Mouse (Mus musculus): ENCODE results near the gene Ceacam10.
"Not testable (repeated sequence)": the region's sequence is repeated elsewhere in the genome, so short reads cannot be mapped to it uniquely, and the experiment has no call there.

Ceacam10 gene

DNA sequence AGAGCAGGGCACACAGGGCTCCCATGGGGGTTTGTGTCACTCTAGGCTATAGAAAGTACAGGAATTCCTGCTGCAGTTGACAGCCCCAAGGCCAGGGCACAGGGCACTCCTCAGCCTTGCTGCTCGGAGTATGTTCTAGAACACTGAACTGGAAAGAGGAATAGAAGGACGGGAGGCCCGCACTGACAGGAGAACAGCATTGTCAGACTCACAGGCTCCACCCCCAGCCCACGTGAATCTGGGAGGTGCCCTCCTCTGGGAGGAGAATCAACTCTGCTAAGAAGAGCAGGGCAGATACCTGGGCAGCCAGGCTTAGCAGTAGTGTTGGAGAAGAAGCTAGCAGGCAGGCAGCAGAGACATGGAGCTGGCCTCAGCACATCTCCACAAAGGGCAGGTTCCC is at the start of gene Ceacam10:
TSS of gene Ceacam10 (plus strand) at position 289 of the 400 bp plus-strand sequence.
- DNase-seq: not testable (repeated sequence)

DNA sequence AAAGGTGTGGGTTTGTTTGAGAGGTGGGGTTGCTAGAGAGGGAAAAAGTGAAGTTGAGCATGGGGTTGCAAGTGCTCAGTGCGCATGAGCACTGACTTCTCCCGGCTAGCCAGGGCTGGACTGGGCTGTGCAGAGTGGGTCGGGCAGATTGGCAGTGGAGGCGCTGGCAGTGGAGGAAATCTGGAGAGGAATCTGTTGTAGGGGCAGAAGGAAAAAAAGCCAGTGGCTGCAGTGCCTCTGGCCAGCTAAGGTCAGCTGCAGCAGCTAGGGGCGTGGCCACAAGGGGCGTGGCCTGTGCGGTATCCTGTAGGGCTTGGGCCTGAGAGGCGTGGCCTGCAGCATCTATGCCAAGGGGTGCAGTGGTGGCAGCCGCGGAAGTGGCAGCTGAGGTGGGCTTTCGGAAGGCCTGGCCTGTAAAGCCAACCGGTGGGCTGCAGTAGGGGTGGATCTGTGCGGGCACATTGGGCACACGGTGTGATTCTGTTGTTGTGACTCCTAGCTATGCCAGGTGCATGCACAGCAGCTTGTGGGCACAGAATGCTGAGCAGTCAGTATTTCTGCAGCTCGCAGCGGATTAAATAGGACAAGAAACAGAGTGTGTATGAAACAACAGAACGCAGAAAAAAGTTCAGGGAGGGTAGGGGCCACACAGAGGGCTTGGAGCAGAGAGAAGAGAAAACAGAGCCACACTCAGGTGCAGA is 40.9 kb upstream of the Ceacam10 start:
- DNase-seq: no peak

DNA sequence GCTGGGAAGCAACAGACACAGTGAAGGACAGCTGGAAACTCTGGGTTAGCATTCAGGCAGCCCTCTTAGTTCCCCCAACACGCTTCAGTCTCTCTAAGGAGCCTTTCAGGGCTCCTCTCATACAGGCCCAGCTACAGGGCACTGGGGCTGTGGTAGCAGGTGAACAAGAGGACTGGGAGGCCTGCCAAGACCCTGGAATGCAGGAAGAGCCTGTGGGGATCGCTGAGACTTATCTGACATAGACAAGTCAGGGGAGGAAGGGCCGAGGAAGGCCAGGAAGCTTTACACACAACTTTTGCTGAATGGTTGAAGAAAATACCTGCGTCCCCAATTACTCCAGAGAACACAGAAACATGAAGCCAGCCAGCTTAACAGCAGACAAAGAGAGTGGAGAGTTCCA is 26.3 kb upstream of the Ceacam10 start:
- no peak for DNase-seq

DNA sequence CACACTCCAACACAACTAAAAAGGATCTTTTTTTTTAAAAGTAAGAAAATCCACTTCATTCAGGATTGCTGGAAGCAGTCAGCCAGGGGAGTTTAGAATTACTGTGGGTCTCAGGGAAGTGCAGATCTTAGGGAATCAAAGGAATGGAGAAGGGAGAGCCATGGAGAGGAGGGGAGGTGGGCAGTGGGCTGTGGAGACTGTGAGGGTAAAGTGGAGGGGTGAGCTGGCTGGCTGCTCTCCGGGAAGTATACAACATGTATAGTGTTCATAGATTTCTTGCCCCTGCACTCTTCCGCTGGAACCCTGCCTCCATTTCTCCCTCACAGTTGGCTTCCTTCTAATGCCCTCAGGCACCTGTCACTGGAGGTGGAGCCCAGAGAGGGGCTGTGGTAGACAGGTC is 25.4 kb upstream of the Ceacam10 start:
- no peak for DNase-seq

DNA sequence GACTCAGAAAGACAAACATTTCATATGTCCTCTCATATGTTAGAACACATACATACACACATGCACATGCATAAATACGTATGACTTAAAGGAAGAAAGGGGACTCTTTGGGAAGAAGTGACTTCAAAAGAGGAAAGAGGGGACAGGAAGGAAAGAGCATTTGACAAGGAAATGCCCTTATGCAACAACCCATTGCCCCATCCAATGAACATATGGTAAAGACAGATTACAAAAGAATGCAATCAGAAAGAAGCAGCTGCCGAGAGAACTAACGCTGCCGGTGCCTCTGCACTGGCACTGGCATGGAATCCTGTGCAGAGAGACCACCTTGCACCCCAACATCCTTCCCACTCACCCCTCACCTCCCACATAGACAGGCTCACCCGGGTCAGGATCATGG is 23.5 kb upstream of the Ceacam10 start:
- DNase-seq: no peak

DNA sequence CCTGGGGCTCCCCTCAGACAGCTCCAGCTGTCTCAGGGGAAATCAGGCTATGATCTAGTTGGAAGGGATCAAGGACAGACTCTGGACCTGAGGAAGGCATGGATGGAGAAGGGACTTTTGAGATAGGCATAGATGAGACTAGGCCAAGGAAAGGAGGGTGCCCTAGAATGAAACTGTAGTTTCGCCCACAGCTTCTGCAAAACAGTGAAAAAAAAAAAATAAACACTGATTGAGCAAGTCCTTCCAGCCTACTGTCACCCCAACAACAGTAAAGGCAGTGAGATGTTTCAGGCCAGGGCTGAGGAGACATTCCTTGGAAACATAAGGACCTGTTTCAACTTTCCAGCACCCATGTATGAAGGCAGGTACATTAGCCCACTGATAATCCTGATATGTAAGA is 18.5 kb upstream of the Ceacam10 start:
- DNase-seq: no peak

- DNase-seq: no peak
Measured at GRCm38 (mm10) chr7:24760211-24760610, 16.8 kb upstream of the Ceacam10 start, which contains the start of gene Cd177. Cd177 (minus strand) TSS chr7:24760311.

DNA sequence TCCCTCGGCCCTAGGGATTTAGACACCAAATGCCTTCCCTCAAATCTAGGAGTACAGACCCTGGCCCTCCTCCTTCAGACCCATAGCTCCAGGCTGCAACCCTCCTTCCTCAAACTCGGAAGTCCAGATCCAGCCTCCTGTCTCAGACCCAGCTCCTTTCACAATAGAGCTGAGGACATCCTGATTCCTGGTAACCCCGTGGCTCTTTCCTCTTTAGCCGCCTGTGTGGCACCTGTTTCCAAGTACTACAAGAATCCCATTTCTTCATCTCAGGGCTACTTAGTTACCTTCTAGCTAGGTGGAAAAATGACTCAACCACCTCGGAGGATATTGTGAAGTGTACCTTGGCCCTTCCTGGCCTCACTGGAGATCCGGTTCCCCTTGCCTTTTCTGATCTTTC is 15.8 kb upstream of the Ceacam10 start:
- no peak for DNase-seq

- DNase-seq: no peak
Measured at GRCm38 (mm10) chr7:24762574-24762973, 14.4 kb upstream of the Ceacam10 start.

- no peak for DNase-seq
Measured at GRCm38 (mm10) chr7:24771361-24771760, 5.6 kb upstream of the Ceacam10 start.

DNA sequence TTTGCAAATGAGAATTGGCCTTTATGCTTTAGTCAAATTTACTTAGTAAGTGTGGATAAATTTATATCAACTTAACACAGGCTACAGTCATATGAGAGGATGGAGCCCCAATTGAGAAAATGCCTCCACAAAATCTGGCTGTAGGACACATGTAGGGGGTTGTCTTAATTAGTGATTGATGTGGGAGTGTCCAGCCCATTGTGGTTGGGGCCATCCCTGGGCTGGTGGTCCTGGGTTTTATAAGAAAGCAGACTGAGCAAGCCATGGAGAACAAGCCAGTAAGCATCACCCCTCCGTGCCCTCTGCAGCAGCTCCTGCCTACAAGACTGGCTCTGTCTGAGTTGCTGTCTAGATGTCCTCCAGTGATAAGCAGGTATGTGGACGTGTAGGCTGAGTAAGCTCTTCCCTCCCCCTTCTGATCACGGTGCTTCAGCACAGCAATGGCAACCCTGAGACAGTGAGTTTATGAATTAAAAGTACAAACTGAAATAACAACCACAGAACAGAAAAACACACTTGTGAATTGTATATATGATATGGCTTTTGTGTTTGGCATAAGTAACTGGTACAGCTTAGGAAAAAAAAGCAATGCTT is 3.0 kb upstream of the Ceacam10 start:
- no peak for DNase-seq

DNA sequence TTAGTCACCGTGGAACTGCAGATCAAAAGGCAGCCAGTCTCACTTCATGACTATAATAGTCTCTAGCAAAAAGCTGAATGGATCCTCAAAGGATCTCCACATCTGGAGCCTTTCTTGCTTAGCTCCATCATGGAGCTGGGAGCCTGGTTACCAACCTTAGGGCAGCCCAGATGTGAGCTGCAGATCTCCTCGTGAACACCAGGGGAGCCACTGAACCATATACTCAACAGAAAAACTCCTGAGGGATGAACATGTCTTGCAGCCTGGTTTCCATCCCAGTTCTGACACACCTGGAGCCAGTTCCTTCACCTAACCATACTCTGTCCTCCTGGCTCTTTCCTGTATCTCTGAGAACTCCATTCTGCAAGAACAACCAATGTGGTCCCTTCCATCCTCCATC is 861 bp upstream of the Ceacam10 start:
- no peak for DNase-seq

DNA sequence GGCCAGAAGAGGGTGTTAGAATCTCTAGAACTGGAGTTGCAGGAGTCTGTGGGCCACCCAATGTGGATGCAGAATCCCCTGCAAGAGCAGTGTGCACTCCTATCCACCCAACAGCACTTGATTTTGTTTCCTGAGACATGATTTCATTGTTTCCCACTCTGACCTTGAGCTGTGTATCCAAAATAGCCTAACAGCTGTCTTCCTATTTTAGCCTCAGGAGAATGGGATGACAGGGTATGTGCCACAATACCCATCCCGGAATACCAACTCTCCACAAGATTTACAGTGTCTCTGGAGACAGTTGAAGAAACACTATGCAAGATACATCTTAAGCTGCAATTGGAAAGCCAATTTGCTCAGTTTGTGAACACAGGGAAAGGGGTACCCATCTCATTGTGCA is 20.9 kb downstream of the Ceacam10 start:
- DNase-seq: no peak

- no peak for DNase-seq
Measured at GRCm38 (mm10) chr7:24802149-24802767, 25.3 kb downstream of the Ceacam10 start.

DNA sequence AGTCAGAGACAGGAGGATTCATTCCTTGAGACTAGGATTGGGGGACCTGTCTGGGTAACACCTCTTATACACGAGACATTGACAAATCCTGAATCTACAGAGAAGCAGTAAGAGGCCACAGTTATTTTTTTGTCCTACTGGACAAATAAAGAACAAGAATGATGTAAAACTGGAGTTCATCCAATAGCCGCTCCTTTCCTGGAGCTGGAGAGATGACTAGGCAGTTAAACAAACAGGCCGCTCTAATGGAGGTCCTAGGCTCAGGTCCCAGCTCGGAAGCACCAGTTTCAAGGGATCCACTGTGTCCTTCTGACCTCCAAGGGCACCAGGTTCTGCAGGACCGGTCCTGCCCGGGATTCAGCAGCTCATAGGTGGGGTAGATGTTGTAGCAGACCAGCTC is 27.8 kb downstream of the Ceacam10 start:
- DNase-seq: no peak

GRCm38 (mm10) chr7:24809041-24809440 is 32.0 kb downstream of the Ceacam10 start:
- DNase-seq: no peak

DNA sequence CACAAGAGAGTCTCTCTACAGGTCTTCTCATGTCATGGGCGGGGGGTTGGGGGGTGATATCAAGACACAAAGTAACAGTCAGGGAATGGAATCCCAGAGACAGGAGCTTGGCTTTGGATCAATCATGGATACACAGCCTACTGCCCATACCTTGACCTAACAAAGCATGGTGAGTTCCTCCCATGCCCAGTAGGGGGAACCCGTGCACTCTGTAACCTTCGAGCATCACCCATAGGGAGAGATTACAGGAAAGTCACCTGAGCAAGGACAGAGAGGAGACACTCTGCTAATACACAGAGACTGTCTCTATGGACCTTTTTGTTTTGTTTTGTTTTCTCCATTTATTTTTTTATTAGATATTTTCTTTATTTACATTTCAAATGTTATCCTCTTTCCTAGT is 40.5 kb downstream of the Ceacam10 start:
- peak; percentile 29 for DNase-seq

DNA sequence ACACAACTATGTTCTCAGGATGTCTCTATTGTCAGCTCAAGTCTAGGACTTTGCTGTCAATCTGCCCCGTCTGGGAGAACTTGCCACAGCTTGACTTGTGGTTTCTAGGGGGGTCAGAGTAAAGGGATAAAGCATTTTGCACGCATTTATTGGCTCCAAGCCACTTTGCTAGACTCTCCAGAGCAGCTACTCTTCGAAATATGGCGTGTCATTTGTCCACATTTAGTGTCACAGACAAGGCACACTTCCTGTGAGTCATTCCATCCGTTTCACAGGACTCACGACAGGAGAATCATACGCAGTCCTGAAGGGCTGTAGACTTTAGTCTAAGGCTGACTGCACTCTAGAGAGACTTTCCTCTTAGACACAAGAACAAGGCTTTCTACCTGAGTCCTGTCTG is 47.4 kb downstream of the Ceacam10 start:
- DNase-seq: no peak

DNA sequence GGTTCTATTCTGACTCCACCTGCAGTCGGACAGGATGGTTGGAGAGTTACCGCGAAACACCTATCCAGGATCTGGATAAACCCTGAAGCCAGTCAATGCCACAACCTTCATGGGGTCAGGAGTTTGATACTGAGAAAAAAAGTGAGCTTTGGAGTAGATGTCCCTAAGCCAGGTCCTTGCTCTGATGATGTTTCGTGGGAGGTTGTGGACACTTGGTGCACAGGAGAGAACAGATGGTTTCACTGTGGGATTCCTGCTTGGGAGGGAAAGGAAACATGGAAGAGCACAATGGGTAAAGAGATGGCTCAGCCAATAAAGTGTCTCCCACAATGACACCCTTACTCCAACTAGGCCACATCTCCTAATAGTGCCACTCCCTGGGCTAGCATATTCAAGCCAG is 50.2 kb downstream of the Ceacam10 start:
- no peak for DNase-seq

Measured in layer of hippocampus, adult 9-11 months (tissue).